Mouse (Mus musculus) left cerebral cortex, postnatal 14 days (tissue): ENCODE data around the gene Tmem176b. TPM values are rescaled to one million over a fixed set of nuclear protein-coding genes. Genes with fewer than 3 reads are reported as not detected.
A peak's percentile ranks its signal among the peaks of the same experiment; 100 is the strongest.
"Not testable (repeated sequence)": the region's sequence is repeated elsewhere in the genome, so short reads cannot be mapped to it uniquely, and the experiment has no call there.

Source experiments
- DNase-seq, 2 experiments: peaks; one replicate each; pipeline ENCODE4 v3.0.0; 2021 to 2022; ENCODE audit warnings: low spot score in 2 of 2, mixed read lengths in 1 of 2
- intact Hi-C: fragments of 180-260 bp; cut with DNase I; formaldehyde crosslinking; loops from one replicate; pipeline ENCODE4 v1.15.1; 2025
- total RNA-seq, 2 experiments: library from RNA; stranded (reverse); gene quantifications; 2 replicates each; pipeline ENCODE4 v1.2.3; 2021

Tmem176b gene
- total RNA-seq, 2 experiments from 2014 or later: 45.7 to 47.3 TPM

- intact Hi-C loops: no loop called here
- DNase-seq: no peak
These were observed 12.9 kb upstream of the Tmem176b start for GRCm38 (mm10) chr6:48854155-48854554.

GRCm38 (mm10) chr6:48851820-48852491, 10.7 kb upstream of the Tmem176b start:
- intact Hi-C loops: no loop called here
- DNase-seq: no peak

GRCm38 (mm10) chr6:48845086-48845485, 3.8 kb upstream of the Tmem176b start:
- intact Hi-C loops: no loop called here
- DNase-seq: no peak

GRCm38 (mm10) chr6:48842111-48842842, 981 bp upstream of the Tmem176b start:
- intact Hi-C loops: no loop called here
- DNase-seq: peak in 1 of 2 experiments; percentile 20

- intact Hi-C loops: no loop called here
- DNase-seq: peak in 1 of 2 experiments; percentile 25
These were observed 826 bp downstream of the Tmem176b start, which contains the start of gene Tmem176a for GRCm38 (mm10) chr6:48840371-48840969. Gene Tmem176a, plus strand, starts transcription at chr6:48840919.

GRCm38 (mm10) chr6:48838321-48839080, 2.8 kb downstream of the Tmem176b start:
- intact Hi-C loops: no loop called here
- DNase-seq: no peak

- intact Hi-C loops: no loop called here
- DNase-seq: no peak
These were observed 3.8 kb downstream of the Tmem176b start for GRCm38 (mm10) chr6:48837516-48837915.

- intact Hi-C loops: no loop called here
- DNase-seq: no peak
These were observed 5.2 kb downstream of the Tmem176b start for GRCm38 (mm10) chr6:48836146-48836545.

- DNase-seq: no peak
- intact Hi-C loops: no loop called here
These were observed 6.1 kb downstream of the Tmem176b start for GRCm38 (mm10) chr6:48835241-48835640.

GRCm38 (mm10) chr6:48833515-48833914, 7.8 kb downstream of the Tmem176b start:
- intact Hi-C loops: no loop called here

GRCm38 (mm10) chr6:48832426-48832825, 8.9 kb downstream of the Tmem176b start:
- no peak for DNase-seq
- intact Hi-C loops: no loop called here

More at GRCm38 (mm10) chr6:48833515-48833914, 7.8 kb downstream of the Tmem176b start:
- DNase-seq: no peak

- no peak for DNase-seq
- intact Hi-C loops: no loop called here
These were observed 10.2 kb downstream of the Tmem176b start for GRCm38 (mm10) chr6:48831141-48831540.

- no peak for DNase-seq
- intact Hi-C loops: no loop called here
These were observed 11.1 kb downstream of the Tmem176b start for GRCm38 (mm10) chr6:48830241-48830640.

GRCm38 (mm10) chr6:48829651-48830050, 11.6 kb downstream of the Tmem176b start:
- no peak for DNase-seq
- intact Hi-C loops: no loop called here

GRCm38 (mm10) chr6:48828976-48829375, 12.3 kb downstream of the Tmem176b start:
- no peak for DNase-seq
- intact Hi-C loops: no loop called here

- intact Hi-C loops: no loop called here
- no peak for DNase-seq
These were observed 16.3 kb downstream of the Tmem176b start for GRCm38 (mm10) chr6:48825016-48825415.

- DNase-seq, intact Hi-C loops: not testable (repeated sequence)
These were observed 19.1 kb downstream of the Tmem176b start for GRCm38 (mm10) chr6:48821991-48822785.

GRCm38 (mm10) chr6:48817815-48818214, 23.5 kb downstream of the Tmem176b start:
- intact Hi-C loops: loop anchor here (5.0 kb wide), 2 partner anchors 39 to 139 kb away; no protein-coding TSS in a partner anchor
- peak; percentile 81 for DNase-seq

- no peak for DNase-seq
- intact Hi-C loops: loop anchor here (5.0 kb wide), 2 partner anchors 42 to 142 kb away; no protein-coding TSS in a partner anchor
These were observed 26.3 kb downstream of the Tmem176b start for GRCm38 (mm10) chr6:48815013-48815412.
